Mouse (Mus musculus): ENCODE measurements around the gene Arglu1.

Arglu1 gene

DNA sequence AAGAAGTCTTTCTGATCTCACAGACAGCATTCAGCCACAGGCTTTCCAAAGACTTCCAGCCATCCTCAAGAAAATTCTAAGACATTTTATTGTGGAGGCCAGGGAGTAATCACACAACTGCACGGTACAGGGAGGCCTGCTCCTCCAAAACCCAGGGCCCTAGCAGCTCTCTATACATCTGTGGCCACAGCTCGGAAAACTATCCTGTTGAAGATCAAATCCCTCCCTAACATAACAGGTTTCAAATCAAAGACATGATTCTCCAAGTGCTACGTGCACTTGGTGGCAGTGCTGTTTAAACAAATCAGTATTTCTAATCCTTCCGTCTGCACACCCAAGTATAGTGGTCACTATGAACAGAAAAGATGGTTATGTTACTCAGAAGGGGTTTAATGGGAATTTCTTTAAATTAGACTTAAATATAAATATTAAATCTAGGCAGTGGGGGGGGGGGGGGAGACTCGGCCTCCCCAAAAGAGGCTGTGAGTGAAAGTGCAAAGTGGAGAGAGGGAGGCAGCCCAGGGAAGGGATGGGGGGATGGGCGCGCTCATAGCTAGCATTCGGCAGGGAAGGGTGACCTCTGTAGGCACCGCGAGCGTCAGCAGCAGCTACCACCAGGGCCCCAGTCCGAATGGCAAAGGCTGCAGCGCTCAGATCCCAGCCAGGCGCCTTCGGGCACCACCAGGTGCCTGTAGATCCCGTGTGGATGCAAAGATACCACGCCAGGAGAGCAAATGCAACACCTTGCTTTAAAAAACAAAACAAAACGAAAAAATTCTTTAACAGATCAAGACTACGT lies 31.7 kb downstream of the Arglu1 start:
- DNase-seq (ENCODE audit: low read depth), result peak; percentile 30

DNA sequence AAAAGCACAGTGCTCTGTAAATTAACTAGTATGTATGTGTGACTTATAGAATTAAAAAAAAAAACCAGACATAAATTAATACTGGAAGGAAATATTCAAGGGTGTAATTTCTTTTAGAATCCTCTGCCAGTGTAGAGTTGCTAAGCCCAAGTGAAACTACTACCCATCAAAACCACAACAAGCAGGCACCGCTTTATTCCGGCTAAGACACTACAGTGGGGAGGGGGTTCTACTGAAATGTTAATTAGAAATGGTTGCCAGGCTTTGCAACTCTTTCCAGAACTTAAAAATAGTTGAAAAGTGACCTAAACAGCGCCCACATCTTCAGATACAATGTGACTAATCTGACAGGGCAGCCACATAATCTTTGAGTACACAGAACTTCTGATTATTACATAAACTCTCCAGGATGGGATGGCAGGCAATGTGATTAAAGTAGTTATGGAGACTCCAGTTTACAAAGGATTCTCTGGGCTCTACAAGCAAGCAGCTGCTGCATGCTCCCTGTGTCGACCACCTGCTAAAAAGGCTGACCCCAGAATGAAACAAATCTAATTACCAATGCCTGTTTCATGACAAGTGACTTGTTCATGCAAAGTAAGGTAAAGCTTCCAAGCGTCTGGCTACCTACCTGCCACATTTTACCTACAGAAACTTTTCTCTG lies 32.5 kb downstream of the Arglu1 start:
- no peak for DNase-seq (ENCODE audit: low read depth)

DNA sequence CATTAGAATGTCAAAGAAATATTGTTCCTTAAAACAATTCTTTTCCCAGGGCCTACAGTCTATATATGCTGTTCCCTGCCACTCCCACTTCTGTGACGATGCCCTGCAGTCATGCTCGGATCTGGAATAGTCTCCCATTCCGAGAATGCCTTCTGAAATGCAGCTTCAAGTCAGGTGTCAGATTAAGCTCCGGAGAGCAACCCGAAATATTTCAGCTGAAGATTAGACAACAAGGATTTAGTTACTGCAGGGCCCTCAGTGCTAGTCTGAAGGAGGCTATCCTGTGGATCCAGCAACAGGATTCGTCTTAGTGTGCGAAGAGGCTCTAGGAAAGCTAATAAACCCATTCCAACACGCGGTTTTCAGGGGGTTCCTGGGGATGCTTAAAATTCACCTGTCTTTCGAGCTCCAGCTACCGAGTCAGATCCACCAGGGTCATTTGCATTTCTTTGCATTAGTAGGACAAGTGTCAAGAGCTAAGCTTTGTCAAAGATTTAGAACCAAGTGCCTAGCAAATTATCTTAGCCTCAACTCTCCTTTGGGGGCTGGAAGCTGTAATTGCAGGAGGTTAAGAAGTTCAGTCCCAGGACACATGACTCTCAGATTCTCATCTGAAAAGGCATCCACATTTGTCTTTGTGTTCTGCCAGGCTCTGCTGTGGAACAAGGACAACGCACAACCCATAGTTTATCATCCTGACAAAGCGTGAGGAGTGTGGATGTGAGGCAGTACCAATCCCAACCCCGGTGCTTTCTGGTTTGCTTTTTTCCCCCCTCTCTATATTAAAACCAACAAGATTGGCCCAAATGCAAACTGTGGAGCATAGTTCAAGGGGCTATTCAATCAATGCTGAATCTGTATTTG lies 33.5 kb downstream of the Arglu1 start:
- no peak for DNase-seq (ENCODE audit: low read depth)

- no peak for DNase-seq (ENCODE audit: low read depth)
Measured at GRCm38 (mm10) chr8:8655346-8656340, 34.7 kb downstream of the Arglu1 start.

DNA sequence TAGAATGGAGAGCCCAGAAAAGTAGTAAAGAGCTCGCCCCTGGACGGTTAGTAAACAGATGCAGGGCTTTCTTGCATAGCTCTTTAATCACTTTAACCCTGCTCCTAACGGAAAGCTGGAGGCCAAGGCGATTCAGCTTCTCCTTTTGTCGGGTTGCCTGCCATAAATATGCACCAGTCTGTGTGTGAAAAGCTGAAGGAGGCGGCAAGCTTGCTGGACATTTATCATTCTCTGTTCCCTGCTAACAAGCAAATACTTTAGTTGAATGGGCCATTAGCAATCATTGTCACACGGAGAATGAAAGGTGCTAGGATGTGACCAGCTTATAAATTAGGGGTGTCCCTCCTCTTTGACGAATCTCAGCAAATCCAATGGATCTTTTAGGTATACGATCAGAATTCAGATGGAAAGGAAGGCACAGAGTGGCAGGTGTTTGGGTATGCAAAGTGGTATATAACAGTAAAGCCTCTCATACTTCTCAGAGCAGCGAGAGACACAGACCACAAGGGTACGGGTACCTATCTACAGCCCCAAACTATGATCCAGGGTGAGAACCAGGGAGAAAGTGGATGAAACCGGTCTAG lies 36.3 kb downstream of the Arglu1 start:
- DNase-seq (ENCODE audit: low read depth), result no peak

DNA sequence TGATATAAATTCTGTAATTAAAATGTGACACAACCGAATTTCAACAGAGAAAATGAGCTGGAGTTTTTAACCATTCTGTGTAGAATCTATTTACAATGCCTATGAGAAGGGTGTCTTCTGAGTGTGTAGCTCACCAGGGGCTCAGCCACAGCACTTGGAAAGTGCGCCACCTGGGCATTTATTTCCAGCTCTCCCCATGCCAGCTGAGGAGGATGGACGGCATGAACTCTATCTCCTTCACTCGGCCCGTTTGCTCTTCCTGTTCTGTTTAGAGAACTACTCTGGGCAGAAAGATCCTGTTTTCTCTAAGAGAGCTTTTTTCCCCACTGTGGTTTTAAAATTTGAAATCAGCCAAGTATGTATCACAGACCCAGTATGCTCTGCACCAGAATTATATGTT lies 37.0 kb downstream of the Arglu1 start:
- DNase-seq (ENCODE audit: low read depth), result no peak

GRCm38 (mm10) chr8:8652388-8652787 lies 37.9 kb downstream of the Arglu1 start:
- DNase-seq (ENCODE audit: low read depth), result no peak

DNA sequence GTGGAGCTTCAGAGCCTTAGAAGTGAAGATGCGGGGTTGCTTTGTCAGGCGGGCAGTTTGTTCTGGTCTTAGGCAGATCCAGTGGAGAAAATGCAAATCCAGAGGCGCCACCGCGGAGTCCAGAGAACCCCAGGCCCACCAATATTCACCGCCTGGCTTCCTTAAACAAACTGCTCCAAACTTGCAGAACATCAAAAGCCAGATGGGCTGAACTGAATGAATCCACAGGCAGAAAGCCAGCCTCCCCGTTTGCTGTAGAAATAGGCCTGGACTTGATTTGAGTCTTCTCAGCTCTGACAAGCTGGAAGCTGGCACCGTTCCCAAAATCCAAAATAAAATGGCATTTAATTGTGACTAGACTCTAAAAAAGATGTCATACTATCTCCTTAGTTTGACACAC lies 40.4 kb downstream of the Arglu1 start:
- DNase-seq (ENCODE audit: low read depth), result no peak

DNA sequence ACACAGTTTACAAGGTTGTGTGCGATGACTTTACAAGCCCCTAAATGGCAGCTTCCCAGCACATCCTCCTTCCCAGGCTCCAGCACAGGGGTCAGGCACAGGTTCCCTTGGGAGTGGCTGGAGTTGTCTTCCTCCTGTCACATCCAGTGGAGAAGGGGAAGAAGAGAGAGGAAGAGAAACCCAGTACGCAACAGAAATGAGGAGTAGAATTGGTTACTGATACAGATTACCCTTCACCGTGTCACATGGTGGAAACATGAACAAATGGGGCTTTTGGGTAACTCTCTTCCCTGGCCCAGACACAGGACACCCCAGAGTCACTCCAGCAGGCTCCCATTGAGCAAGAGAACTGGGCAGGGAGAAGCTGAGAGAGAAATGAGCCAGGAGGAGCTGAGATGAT lies 40.8 kb downstream of the Arglu1 start:
- no peak for DNase-seq (ENCODE audit: low read depth)

DNA sequence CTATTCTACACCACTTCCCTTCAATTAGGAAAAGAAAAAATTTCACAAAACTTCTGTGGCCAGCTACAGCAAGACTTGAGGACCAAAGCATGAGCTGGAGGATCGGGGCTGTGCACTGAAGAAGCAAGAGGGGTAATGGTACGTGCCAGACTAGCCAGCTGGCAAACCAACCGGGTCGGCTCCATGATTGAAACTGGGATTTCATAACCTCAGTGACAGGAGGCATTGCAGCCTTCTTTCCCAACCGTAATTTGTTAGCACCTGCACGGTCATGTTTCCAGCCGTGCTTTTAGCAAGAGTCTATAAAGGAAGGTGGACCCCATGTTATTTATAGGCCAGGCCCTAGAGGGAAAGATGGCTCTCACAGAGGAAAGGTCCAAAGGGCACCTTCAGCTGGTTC lies 41.6 kb downstream of the Arglu1 start:
- DNase-seq (ENCODE audit: low read depth), result no peak

- no peak for DNase-seq (ENCODE audit: low read depth)
Measured at GRCm38 (mm10) chr8:8647824-8648223, 42.5 kb downstream of the Arglu1 start.

- no peak for DNase-seq (ENCODE audit: low read depth)
Measured at GRCm38 (mm10) chr8:8647319-8647718, 43.0 kb downstream of the Arglu1 start.

DNA sequence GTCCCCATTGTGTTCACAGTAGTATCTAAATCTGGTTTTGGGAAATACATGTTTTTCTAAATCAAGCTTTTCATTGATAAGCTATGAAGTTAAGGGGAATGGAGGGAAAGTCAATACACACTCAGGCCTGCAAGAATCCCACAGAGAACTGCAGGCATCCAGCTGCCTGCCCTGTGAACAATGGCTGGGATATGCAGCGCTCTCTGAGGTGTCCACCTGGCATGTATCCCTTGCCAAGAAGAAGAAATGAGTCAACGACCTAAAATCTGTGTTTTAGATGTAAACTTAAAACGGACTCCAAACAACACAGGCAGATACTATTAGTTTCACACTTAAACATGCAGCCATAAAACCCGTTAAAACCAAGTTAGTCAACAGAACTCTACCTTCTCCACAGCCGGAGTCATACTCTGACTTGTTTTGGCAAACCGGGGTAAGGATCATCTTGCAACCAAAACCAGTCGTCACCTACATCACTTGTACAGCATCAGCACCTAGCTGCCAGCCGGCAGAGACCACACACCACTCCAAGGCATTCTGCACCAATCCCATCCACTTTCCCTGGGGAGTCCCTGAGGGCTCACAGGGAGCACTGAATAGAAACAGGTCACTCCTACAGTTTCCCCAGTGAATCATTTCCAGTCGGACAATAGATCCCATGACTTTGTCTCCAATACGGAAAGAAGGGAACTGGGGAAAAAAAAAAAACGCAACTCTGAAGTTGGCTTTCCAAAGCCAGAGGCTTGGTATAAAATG lies 46.0 kb downstream of the Arglu1 start:
- DNase-seq (ENCODE audit: low read depth), result no peak

- DNase-seq (ENCODE audit: low read depth), result no peak
Measured at GRCm38 (mm10) chr8:8640264-8640588, 50.1 kb downstream of the Arglu1 start.

GRCm38 (mm10) chr8:8639569-8640263 lies 50.6 kb downstream of the Arglu1 start:
- no peak for DNase-seq (ENCODE audit: low read depth)

DNA sequence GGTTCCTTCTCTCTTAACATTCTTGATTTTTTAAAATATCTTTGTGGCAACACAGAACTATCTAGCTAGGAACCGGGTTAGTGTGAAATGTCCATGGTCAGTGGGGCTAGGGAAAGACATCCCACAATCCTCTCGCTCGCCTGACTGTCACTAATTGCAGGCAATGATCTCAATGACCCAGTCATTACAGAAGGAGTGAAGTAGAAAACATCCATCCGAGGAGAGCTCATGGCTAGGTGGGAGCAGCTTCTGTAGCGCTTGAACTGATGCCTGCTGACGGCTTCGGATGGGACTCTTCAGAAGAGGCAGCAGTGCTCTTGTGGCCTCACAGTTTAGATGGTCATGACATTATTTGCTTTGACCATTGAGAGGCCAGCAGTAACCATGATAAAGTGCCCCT lies 58.9 kb downstream of the Arglu1 start:
- no peak for DNase-seq (ENCODE audit: low read depth)

- DNase-seq (ENCODE audit: low read depth), result no peak
Measured at GRCm38 (mm10) chr8:8624017-8624416, 66.3 kb downstream of the Arglu1 start.

DNA sequence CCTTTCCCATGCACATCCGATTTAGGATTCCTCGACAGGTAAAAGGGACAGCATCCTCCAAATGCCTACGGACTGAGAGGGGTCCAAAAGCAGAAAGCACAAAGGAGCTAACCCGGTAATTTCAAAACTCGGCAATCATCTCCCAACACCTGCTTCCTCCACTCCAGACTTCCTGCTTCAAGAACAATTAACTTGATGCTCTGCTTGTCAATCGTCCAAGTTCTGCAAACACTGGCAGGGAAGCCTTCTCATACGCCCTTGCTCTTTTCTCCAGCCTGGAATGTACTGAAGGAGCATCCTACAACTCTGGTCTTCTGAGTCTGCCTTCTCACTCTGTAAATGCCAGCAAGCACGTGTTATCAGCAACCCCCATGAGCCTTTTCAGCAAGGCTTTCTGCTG lies 66.8 kb downstream of the Arglu1 start:
- no peak for DNase-seq (ENCODE audit: low read depth)

GRCm38 (mm10) chr8:8622476-8622875 lies 67.8 kb downstream of the Arglu1 start:
- DNase-seq (ENCODE audit: low read depth), result no peak

GRCm38 (mm10) chr8:8622031-8622430 lies 68.3 kb downstream of the Arglu1 start:
- no peak for DNase-seq (ENCODE audit: low read depth)

Measured in naive thymus-derived CD4-positive, alpha-beta T cell, adult 2 months (primary cell).